ENCODE assay signal across 8 mouse cellular contexts in genomic region chr14:105894971-105895873, GRCm38 (mm10). TPM values are rescaled to one million over a fixed set of nuclear protein-coding genes. Genes with fewer than 3 reads are reported as not detected.
DNase-seq lines count a peak whose midpoint lies in the region; TF ChIP-seq lines count a peak whose summit lies in the region.

No protein-coding gene starts in this region.

- peaks cover 5% of the 10 kb centered on the region; the same call in 1 of the 2 replicates for H3K4me1 ChIP-seq in cerebellum, adult 2 months (ENCODE audit: control insufficient read depth, insufficient read depth, low read length)
- H3K4me1 ChIP-seq in hindbrain, embryonic 10.5 days (replicated peaks), result peaks cover 43% of the 10 kb centered on the region

- H3K27me3 ChIP-seq in cerebellum, adult 2 months (ENCODE audit: control insufficient read depth, insufficient read depth, low read length), result no peaks in the 10 kb centered on the region
- no peaks in the 10 kb centered on the region for H3K27me3 ChIP-seq in hindbrain, embryonic 10.5 days (ENCODE audit: insufficient read depth, poor library complexity, severe bottlenecking)

- peak; percentile 90 for DNase-seq in Muller cell, postnatal 12 days (ENCODE audit: inconsistent ontology term)
- DNase-seq in cerebellum, adult 2 months, result peak; percentile 66 to 73
- peak; percentile 68 for DNase-seq in forelimb bud, embryonic 11.5 days (ENCODE audit: low read depth, low spot score)
- DNase-seq in hindbrain, embryonic 10.5 days (ENCODE audit: low spot score), result peak; percentile 74
- peak; percentile 53 to 68 for DNase-seq in layer of hippocampus, postnatal 10 days (ENCODE audit: low spot score in 2 of 2)
- DNase-seq in lung, postnatal 10 days, result peak; percentile 72
- peak; percentile 83 for DNase-seq in retina, postnatal 1 day
- DNase-seq in urinary bladder, postnatal 14 days (ENCODE audit: low spot score), result peak; percentile 53

- WGBS in cerebellum, adult 2 months, result under 1% methylated on average over 36 of the region's 36 CpGs
- under 1% methylated on average over 36 of the region's 36 CpGs for WGBS in hindbrain, embryonic 10.5 days

- peaks cover 19% of the 10 kb centered on the region for H3K36me3 ChIP-seq in hindbrain, embryonic 10.5 days

- no peak for TF ChIP-seq CTCF in cerebellum, adult 2 months (IDR thresholded peaks at IDR 0.05; ENCODE audit: borderline replicate concordance, insufficient read depth, low read depth, low read length)

- no peaks in the 10 kb centered on the region for H3K9me3 ChIP-seq in hindbrain, embryonic 10.5 days

- H3K27ac ChIP-seq in cerebellum, adult 2 months (ENCODE audit: insufficient read depth, low read length), result peak overlapping the region; percentile 86
- peak overlapping the region; percentile 96 for H3K27ac ChIP-seq in hindbrain, embryonic 10.5 days

- TF ChIP-seq POLR2A in cerebellum, adult 2 months (IDR thresholded peaks at IDR 0.05; ENCODE audit: borderline replicate concordance, insufficient read depth, low read length), result no peak

- H3K4me3 ChIP-seq in cerebellum, adult 2 months (replicated peaks; ENCODE audit: insufficient read depth, low read depth, low read length), result peak overlapping the region; percentile 95
- H3K4me3 ChIP-seq in hindbrain, embryonic 10.5 days, result peak overlapping the region; percentile 74

RNA-seq across cellular contexts. Expression of gene Spry2, which starts 1.4 kb away (rescaled TPM):
- polyA plus RNA-seq in cerebellum, adult 2 months (2012; rRNA removed), result 38.1 and 39.8 TPM in 2 replicates
- 30.1 and 31.7 TPM in 2 replicates for polyA plus RNA-seq in hindbrain, embryonic 10.5 days (2016; fragmentation: Nextera tagmentation; extraction: Ambion mirVana)
- 10 to 100 TPM; 70.6 to 72.6 TPM for total RNA-seq in layer of hippocampus, postnatal 10 days (2021)

Comparison
In these comparisons a context has a peak if more than half of its experiments do, and no peak if none do; other contexts are left out.
1. Peak in every context shown above with its lines: DNase-seq, H3K4me3 ChIP-seq and H3K27ac ChIP-seq.